Mouse (Mus musculus) bone marrow macrophage, adult 2 months (primary cell): ENCODE results near the gene Pigq.

Experiments used
- CTCF ChIP-seq: IDR thresholded peaks from 2 replicates; pipeline ENCODE4 v1.5.1; 2012; ENCODE audit warnings: low read depth, mild to moderate bottlenecking, low read length, moderate library complexity
- POLR2A ChIP-seq: IDR thresholded peaks from 2 replicates; pipeline ENCODE4 v1.6.1; 2012; ENCODE audit warnings: mild to moderate bottlenecking, low read depth, low read length, borderline replicate concordance

DNA sequence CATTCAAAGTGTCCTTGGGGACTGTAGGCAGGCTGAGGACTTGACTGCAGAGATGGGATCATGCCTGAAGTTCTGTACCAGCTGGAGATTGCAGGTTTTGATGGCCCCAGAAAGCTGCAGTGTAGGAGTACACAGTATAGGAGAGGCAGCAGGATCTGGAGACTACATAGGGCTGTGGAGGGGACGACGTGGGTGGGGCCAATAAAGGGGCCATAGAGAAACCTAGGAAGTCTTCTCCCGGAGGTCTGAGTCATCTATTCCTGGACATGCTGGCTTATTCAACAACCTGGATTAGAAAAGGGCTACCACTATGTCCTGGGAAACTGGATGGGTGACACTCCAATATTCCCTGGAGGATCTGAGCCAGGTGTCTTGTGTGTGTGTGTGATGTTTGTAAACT, 11.0 kb upstream of the Pigq start:
- TF ChIP-seq CTCF (no peak), POLR2A (no peak)
